Mouse (Mus musculus): Measurements from ENCODE around the gene Prune1.

DNA sequence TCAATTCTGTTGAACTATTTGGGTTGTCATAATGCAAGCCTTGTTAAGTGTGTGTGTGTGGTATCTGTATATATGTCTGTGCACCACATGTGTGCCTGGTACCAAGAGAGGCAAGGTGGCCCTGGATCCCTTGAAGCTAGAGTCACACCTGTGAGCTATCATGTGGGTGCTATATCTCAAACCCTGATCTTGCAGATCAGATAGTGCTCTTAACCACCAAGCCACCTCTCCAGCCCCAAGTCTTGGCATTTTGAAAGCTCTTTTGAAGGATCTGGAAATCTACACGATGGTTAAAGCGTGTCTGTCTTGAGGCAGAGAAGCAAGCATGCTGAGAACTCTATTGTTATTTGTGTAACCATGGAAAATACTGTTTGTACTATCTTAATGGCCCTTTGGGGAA is 71.3 kb downstream of the Prune1 start:
- TF ChIP-seq CTCF (IDR thresholded peaks at IDR 0.05; ENCODE audit: control insufficient read depth, insufficient read depth, insufficient replicate concordance, low read depth, low read length) (no peak), POLR2A (IDR thresholded peaks at IDR 0.05; ENCODE audit: control insufficient read depth, low read depth, low read length) (no peak)

All from testis, adult 2 months (tissue).